Mouse (Mus musculus): ENCODE measurements around the gene Meiob. TPM values are rescaled to one million over a fixed set of nuclear protein-coding genes. Genes with fewer than 3 reads are reported as not detected.

Meiob gene
- total and polyA plus RNA-seq, 3 experiments: 0.13 to 8.4 (median 1.9) TPM

DNA sequence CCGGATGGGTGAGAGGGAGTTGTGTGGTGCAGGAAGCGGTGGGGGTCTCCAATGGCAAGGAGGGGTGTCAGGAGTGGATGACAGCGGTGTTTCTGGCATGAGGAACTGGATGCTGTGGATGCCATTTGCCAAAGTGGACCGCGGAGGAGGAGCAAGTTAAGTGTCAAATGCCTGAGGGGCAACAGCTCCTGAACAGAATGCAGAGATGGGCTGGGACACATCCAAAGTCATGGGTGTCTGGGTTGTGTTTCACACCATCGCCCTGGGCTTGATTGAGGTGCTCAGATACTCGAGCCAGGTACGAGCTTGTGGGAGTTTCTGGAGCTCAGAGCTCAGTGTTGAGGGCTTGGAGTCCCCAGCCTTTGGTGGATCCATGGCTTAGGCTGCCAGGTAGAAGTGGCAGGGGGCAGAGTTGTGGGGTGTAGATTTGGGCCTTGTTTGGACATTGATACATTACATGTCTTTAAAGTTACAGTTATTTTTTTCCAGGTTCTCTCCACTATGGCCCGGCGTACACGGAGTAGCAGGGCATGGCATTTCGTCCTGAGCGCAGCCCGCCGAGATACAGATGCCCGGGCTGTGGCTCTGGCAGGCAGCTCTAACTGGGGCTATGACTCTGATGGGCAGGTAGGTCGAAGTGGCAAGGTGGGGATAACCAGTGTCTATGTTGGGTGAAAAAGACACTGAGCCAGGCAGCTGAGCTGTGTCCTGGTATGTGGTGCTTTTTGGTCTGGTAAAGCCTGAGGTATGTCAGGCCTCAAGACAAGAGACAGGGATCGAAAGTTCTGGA lies 83.4 kb downstream of the Meiob start:
- ATAC-seq (ENCODE audit: extremely low read depth, insufficient number of reproducible peaks, low FRiP score, poor library complexity, severe bottlenecking) (no peak), DNase-seq (ENCODE audit: low spot score) (peak; percentile 42)
- Histone ChIP-seq H3K4me1 (ENCODE audit: insufficient read depth, low read depth, low read length) (peaks cover 74% of the 10 kb centered on the region), H3K9me3 (replicated peaks) (no peaks in the 10 kb centered on the region), H3K36me3 (replicated peaks) (peaks cover 77% of the 10 kb centered on the region), H3K27me3 (ENCODE audit: insufficient read depth, low read length) (no peaks in the 10 kb centered on the region), H3K4me3 (ENCODE audit: low read depth, low read length) (peak overlapping the region; percentile 95)
- TF ChIP-seq GATA2 (IDR thresholded peaks at IDR 0.05; ENCODE audit: borderline replicate concordance, low read depth, low read length): no peak

GRCm38 (mm10) chr17:24888862-24889261 lies 84.8 kb downstream of the Meiob start:
- H3K4me3 ChIP-seq (ENCODE audit: low read depth, low read length): no peak overlapping the region
- DNase-seq (ENCODE audit: low spot score) (no peak), ATAC-seq (ENCODE audit: extremely low read depth, insufficient number of reproducible peaks, low FRiP score, poor library complexity, severe bottlenecking) (no peak)
- H3K36me3 ChIP-seq (replicated peaks): peaks cover 77% of the 10 kb centered on the region
- H3K4me1 ChIP-seq (ENCODE audit: insufficient read depth, low read depth, low read length): peaks cover 74% of the 10 kb centered on the region
- TF ChIP-seq GATA2 (IDR thresholded peaks at IDR 0.05; ENCODE audit: borderline replicate concordance, low read depth, low read length) (no peak), GATA1 (IDR thresholded peaks at IDR 0.05; ENCODE audit: borderline replicate concordance, low read length) (no peak), TAL1 (conservative IDR thresholded peaks at IDR 0.05; ENCODE audit: low read depth, low read length) (no peak), POLR2AphosphoS5 (IDR thresholded peaks at IDR 0.05; ENCODE audit: insufficient replicate concordance, low read depth, low read length) (peak; percentile 78; the same call in 1 of the 2 replicates), CTCF (IDR thresholded peaks at IDR 0.05; ENCODE audit: low read depth, low read length) (no peak)
- no peaks in the 10 kb centered on the region for H3K9me3 ChIP-seq (replicated peaks)
- no peaks in the 10 kb centered on the region for H3K27me3 ChIP-seq (ENCODE audit: insufficient read depth, low read length)

Other genes with a start within 250 kb of the Meiob start
Only the 20 nearest of the 27 such genes appear.
- 55.9 and 59.1 TPM in 2 replicates for gene Zfp598, start 134.6 kb upstream of the Meiob start, total RNA-seq (2014; fragmentation: Nextera tagmentation)
- gene Zfp598, start 134.6 kb upstream of the Meiob start, total RNA-seq (2017): 11.2 and 12.0 TPM in 2 replicates
- gene Zfp598, start 134.6 kb upstream of the Meiob start, polyA plus RNA-seq (2012): 86.4 and 99.2 TPM in 2 replicates
- not detected in 2 replicates for gene Syngr3, start 114.3 kb upstream of the Meiob start, total RNA-seq (2014; fragmentation: Nextera tagmentation)
- gene Syngr3, start 114.3 kb upstream of the Meiob start, total RNA-seq (2017): 0.17 TPM in 1 of 2 replicates, not detected in the other
- gene Syngr3, start 114.3 kb upstream of the Meiob start, polyA plus RNA-seq (2012): 0.08 and 0.12 TPM in 2 replicates
- gene Gfer, start 108.1 kb upstream of the Meiob start, total RNA-seq (2014; fragmentation: Nextera tagmentation): 10.5 and 15.7 TPM in 2 replicates
- 34.1 and 46.4 TPM in 2 replicates for gene Gfer, start 108.1 kb upstream of the Meiob start, total RNA-seq (2017)
- gene Gfer, start 108.1 kb upstream of the Meiob start, polyA plus RNA-seq (2012): 149 and 184 TPM in 2 replicates
- 1.4 TPM in 1 of 2 replicates, not detected in the other for gene Noxo1, start 108.1 kb upstream of the Meiob start, total RNA-seq (2014; fragmentation: Nextera tagmentation)
- 1.0 and 1.1 TPM in 2 replicates for gene Noxo1, start 108.1 kb upstream of the Meiob start, total RNA-seq (2017)
- 0.72 and 0.87 TPM in 2 replicates for gene Noxo1, start 108.1 kb upstream of the Meiob start, polyA plus RNA-seq (2012)
- gene Tbl3, start 96.6 kb upstream of the Meiob start, total RNA-seq (2014; fragmentation: Nextera tagmentation): 9.2 and 17.8 TPM in 2 replicates
- 27.7 and 34.0 TPM in 2 replicates for gene Tbl3, start 96.6 kb upstream of the Meiob start, total RNA-seq (2017)
- gene Tbl3, start 96.6 kb upstream of the Meiob start, polyA plus RNA-seq (2012): 15.6 and 25.2 TPM in 2 replicates
- not detected in 2 replicates for gene Rnf151, start 86.2 kb upstream of the Meiob start, total RNA-seq (2014; fragmentation: Nextera tagmentation)
- gene Rnf151, start 86.2 kb upstream of the Meiob start, total RNA-seq (2017): 0.23 TPM in 1 of 2 replicates, not detected in the other
- 0.13 and 0.17 TPM in 2 replicates for gene Rnf151, start 86.2 kb upstream of the Meiob start, polyA plus RNA-seq (2012)
- 3,970 and 4,105 TPM in 2 replicates for gene Rps2, start 86.2 kb upstream of the Meiob start, total RNA-seq (2014; fragmentation: Nextera tagmentation)
- gene Rps2, start 86.2 kb upstream of the Meiob start, total RNA-seq (2017): 950 and 975 TPM in 2 replicates
- gene Rps2, start 86.2 kb upstream of the Meiob start, polyA plus RNA-seq (2012): 2,688 and 3,723 TPM in 2 replicates
- 54.6 and 63.5 TPM in 2 replicates for gene Ndufb10, start 79.8 kb upstream of the Meiob start, total RNA-seq (2014; fragmentation: Nextera tagmentation)
- gene Ndufb10, start 79.8 kb upstream of the Meiob start, total RNA-seq (2017): 185 and 206 TPM in 2 replicates
- 372 and 429 TPM in 2 replicates for gene Ndufb10, start 79.8 kb upstream of the Meiob start, polyA plus RNA-seq (2012)
- gene Rpl3l, start 76.5 kb upstream of the Meiob start, total RNA-seq (2014; fragmentation: Nextera tagmentation): not detected in 2 replicates
- gene Rpl3l, start 76.5 kb upstream of the Meiob start, total RNA-seq (2017): 0.17 TPM in 1 of 2 replicates, not detected in the other
- 0.07 TPM in 1 of 2 replicates, not detected in the other for gene Rpl3l, start 76.5 kb upstream of the Meiob start, polyA plus RNA-seq (2012)
- 62.0 and 76.8 TPM in 2 replicates for gene Msrb1, start 67.6 kb upstream of the Meiob start, total RNA-seq (2014; fragmentation: Nextera tagmentation)
- gene Msrb1, start 67.6 kb upstream of the Meiob start, total RNA-seq (2017): 34.6 and 39.2 TPM in 2 replicates
- 10.1 and 14.6 TPM in 2 replicates for gene Msrb1, start 67.6 kb upstream of the Meiob start, polyA plus RNA-seq (2012)
- not detected in 2 replicates for gene Hs3st6, start 51.3 kb upstream of the Meiob start, total RNA-seq (2014; fragmentation: Nextera tagmentation)
- not detected in 2 replicates for gene Hs3st6, start 51.3 kb upstream of the Meiob start, total RNA-seq (2017)
- gene Hs3st6, start 51.3 kb upstream of the Meiob start, polyA plus RNA-seq (2012): not detected in 2 replicates
- 16.8 and 22.3 TPM in 2 replicates for gene Hagh, start 35.9 kb downstream of the Meiob start, total RNA-seq (2014; fragmentation: Nextera tagmentation)
- gene Hagh, start 35.9 kb downstream of the Meiob start, total RNA-seq (2017): 30.4 and 34.7 TPM in 2 replicates
- gene Hagh, start 35.9 kb downstream of the Meiob start, polyA plus RNA-seq (2012): 22.1 and 22.3 TPM in 2 replicates
- 7.9 and 10.8 TPM in 2 replicates for gene Fahd1, start 46.1 kb downstream of the Meiob start, total RNA-seq (2014; fragmentation: Nextera tagmentation)
- 16.1 TPM in 2 replicates for gene Fahd1, start 46.1 kb downstream of the Meiob start, total RNA-seq (2017)
- 3.9 and 4.5 TPM in 2 replicates for gene Fahd1, start 46.1 kb downstream of the Meiob start, polyA plus RNA-seq (2012)
- not detected in 2 replicates for gene Igfals, start 61.7 kb downstream of the Meiob start, total RNA-seq (2014; fragmentation: Nextera tagmentation)
- gene Igfals, start 61.7 kb downstream of the Meiob start, total RNA-seq (2017): 0.12 and 0.16 TPM in 2 replicates
- gene Igfals, start 61.7 kb downstream of the Meiob start, polyA plus RNA-seq (2012): 0.10 and 0.12 TPM in 2 replicates
- 92.9 and 95.7 TPM in 2 replicates for gene Nubp2, start 82.1 kb downstream of the Meiob start, total RNA-seq (2014; fragmentation: Nextera tagmentation)
- 46.9 and 58.5 TPM in 2 replicates for gene Nubp2, start 82.1 kb downstream of the Meiob start, total RNA-seq (2017)
- gene Nubp2, start 82.1 kb downstream of the Meiob start, polyA plus RNA-seq (2012): 79.9 and 103 TPM in 2 replicates
- gene Spsb3, start 82.4 kb downstream of the Meiob start, total RNA-seq (2014; fragmentation: Nextera tagmentation): 10.9 and 12.8 TPM in 2 replicates
- 15.9 and 19.7 TPM in 2 replicates for gene Spsb3, start 82.4 kb downstream of the Meiob start, total RNA-seq (2017)
- gene Spsb3, start 82.4 kb downstream of the Meiob start, polyA plus RNA-seq (2012): 35.1 and 42.6 TPM in 2 replicates
- 3.4 and 6.5 TPM in 2 replicates for gene Eme2, start 90.8 kb downstream of the Meiob start, total RNA-seq (2014; fragmentation: Nextera tagmentation)
- 18.2 and 19.4 TPM in 2 replicates for gene Eme2, start 90.8 kb downstream of the Meiob start, total RNA-seq (2017)
- gene Eme2, start 90.8 kb downstream of the Meiob start, polyA plus RNA-seq (2012): 9.4 and 12.1 TPM in 2 replicates
- gene Mrps34, start 90.8 kb downstream of the Meiob start, total RNA-seq (2014; fragmentation: Nextera tagmentation): 28.8 and 30.8 TPM in 2 replicates
- gene Mrps34, start 90.8 kb downstream of the Meiob start, total RNA-seq (2017): 15.6 and 21.1 TPM in 2 replicates
- 81.7 and 82.8 TPM in 2 replicates for gene Mrps34, start 90.8 kb downstream of the Meiob start, polyA plus RNA-seq (2012)
- 5.6 and 9.5 TPM in 2 replicates for gene Nme3, start 92.2 kb downstream of the Meiob start, total RNA-seq (2014; fragmentation: Nextera tagmentation)
- gene Nme3, start 92.2 kb downstream of the Meiob start, total RNA-seq (2017): 29.0 and 32.5 TPM in 2 replicates
- 20.2 and 26.8 TPM in 2 replicates for gene Nme3, start 92.2 kb downstream of the Meiob start, polyA plus RNA-seq (2012)
- 61.3 and 122 TPM in 2 replicates for gene Mapk8ip3, start 132.7 kb downstream of the Meiob start, total RNA-seq (2014; fragmentation: Nextera tagmentation)
- 35.4 and 39.7 TPM in 2 replicates for gene Mapk8ip3, start 132.7 kb downstream of the Meiob start, total RNA-seq (2017)
- 24.7 and 32.4 TPM in 2 replicates for gene Mapk8ip3, start 132.7 kb downstream of the Meiob start, polyA plus RNA-seq (2012)